Comparison of ENCODE assay signal across 11 mouse cellular contexts in the genomic region with DNA sequence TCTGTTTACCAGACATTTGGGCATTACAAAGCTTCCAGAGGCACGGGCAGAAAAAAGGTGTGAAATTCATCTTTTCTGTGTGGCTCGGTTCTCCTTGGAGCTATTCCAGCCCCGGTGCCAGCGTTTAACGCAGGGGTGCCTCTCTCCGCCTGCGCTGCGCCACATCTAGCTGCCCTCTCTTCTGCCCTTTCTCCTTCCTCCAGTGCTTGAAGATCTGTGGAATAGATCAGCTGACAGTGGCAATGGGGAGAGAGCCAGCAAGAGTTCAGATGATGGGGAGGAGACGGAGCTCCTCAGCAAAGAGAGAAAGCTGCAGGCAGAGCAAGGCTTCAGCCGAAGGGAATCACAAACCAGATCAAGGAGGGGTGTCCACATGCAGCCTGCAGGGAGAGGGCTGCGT.
DNase-seq lines count a peak whose midpoint lies in the region; ATAC-seq lines count a peak whose summit lies in the region.
"Had no signal": no experiment of that assay in that cellular context is flagged by ENCODE, and none has a peak within 500 bp of the region (broad histone marks: within the 10 kb centered on the region; RNA-seq: fewer than 3 reads in every experiment).

No protein-coding gene starts in this region.

- peak; percentile 24 for DNase-seq in gastrocnemius, adult 18-20 months (ENCODE audit: low spot score)
- DNase-seq in gastrocnemius, adult 8-10 months (ENCODE audit: low spot score in 2 of 2) = no peak
- DNase-seq in lung, postnatal 10 days = peak; percentile 3
- DNase-seq in lung, postnatal 36 days = no peak
- DNase-seq in skeletal muscle tissue, adult 2 months (ENCODE audit: low read depth, low spot score) = peak; percentile 45
- no peak for DNase-seq in Muller cell, postnatal 12 days (ENCODE audit: inconsistent ontology term)
- DNase-seq in adrenal gland, postnatal 25 days = no peak
- DNase-seq: heart, adult 18-20 months; heart, postnatal 36 days; kidney, postnatal 14 days had no signal

- peak; percentile 30; the same call in 1 of the 2 replicates for ATAC-seq in common myeloid progenitor, adult 5-6 weeks (replicated peaks; ENCODE audit: low read depth, poor library complexity, severe bottlenecking)

Comparison
In these comparisons a context has a peak if more than half of its experiments do, and no peak if none do; other contexts are left out.
1. DNase-seq: peak in gastrocnemius, adult 18-20 months (single experiment), lung, postnatal 10 days (single experiment) and skeletal muscle tissue, adult 2 months (single experiment); none in gastrocnemius, adult 8-10 months (0 of 2), lung, postnatal 36 days (single experiment), Muller cell, postnatal 12 days (single experiment) and adrenal gland, postnatal 25 days (single experiment).